Mouse (Mus musculus) thymus, postnatal 10 days (tissue): ENCODE data around the gene Foxg1.

Source experiments
- DNase-seq, 2 experiments: peaks; one replicate each; pipeline ENCODE4 v3.0.0; 2021; ENCODE audit warnings: low spot score in 2 of 2

Foxg1 gene

DNA sequence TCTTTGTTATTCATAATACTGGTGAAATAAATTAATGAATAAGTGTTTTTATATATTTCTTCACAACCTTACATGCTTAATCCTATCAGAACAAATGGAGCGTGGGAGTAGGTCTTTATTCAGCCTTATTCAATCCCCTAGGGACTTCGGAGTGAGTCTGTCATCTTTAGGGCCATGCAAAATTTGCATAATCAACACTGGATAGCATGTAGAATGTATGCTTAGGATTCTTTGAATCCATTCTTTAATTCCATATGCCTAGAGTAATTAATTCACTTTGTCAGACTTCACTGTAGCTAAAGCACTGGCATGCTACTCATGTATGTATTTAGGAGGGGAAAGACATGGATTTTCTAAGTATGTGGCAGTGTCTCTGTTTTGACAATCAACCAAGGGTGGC, 27.4 kb downstream of the Foxg1 start:
- no peak for DNase-seq

GRCm38 (mm10) chr12:49417963-49418362, 35.5 kb downstream of the Foxg1 start:
- no peak for DNase-seq
